Mouse (Mus musculus) kidney, adult 2 months (tissue): ENCODE results near the gene Gm20716.

Experiments
- CTCF ChIP-seq: fragments of 200-500 bp; conservative IDR thresholded peaks from 2 replicates; pipeline ENCODE4 v1.5.1; 2011; ENCODE audit warnings: low read depth, mild to moderate bottlenecking, control low read depth, low read length, moderate library complexity, mixed read lengths; ENCODE audit not compliant: insufficient read depth, insufficient read length
- POLR2A ChIP-seq: fragments of 200-500 bp; IDR thresholded peaks from one replicate; pipeline ENCODE4 v1.6.1; 2011; ENCODE audit warnings: low read depth, low read length, control low read depth

GRCm38 (mm10) chr2:168205681-168206631 lies 24.2 kb downstream of the Gm20716 start:
- TF ChIP-seq POLR2A, result no peak
- TF ChIP-seq CTCF, result no peak
